12 mouse cellular contexts compared by ENCODE assay signal in the genomic region with DNA sequence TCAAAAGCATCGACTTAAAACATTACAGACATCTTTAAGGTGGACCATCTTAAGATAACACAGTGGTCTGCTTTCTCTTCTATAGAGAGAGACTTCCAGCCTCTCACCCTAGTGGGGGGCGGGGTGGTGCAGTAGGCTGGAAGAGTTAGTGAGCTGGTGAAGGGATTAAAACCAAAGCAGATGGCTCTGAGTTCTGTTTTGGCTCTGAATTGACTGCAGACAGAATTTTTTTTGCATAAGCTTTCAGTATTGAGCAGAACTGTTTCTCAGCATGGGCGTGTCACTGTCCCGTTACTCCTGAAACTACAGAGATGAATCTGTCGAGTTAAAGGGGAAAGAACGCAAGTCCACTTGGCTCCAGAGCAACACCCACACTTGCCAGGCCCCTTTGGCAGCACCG. TPM values are rescaled to one million over a fixed set of nuclear protein-coding genes. Genes with fewer than 3 reads are reported as not detected.
DNase-seq lines count a peak whose midpoint lies in the region.
"Had no signal": no experiment of that assay in that cellular context is flagged by ENCODE, and none has a peak within 500 bp of the region (broad histone marks: within the 10 kb centered on the region; RNA-seq: fewer than 3 reads in every experiment).

No protein-coding gene starts in this region.

- DNase-seq in layer of hippocampus, adult 11-12 months (ENCODE audit: low spot score) = peak; percentile 61
- DNase-seq in layer of hippocampus, postnatal 10 days (ENCODE audit: low spot score in 2 of 2) = no peak
- peak; percentile 87 for DNase-seq in brain, adult 2 months (ENCODE audit: low read depth, low spot score)
- DNase-seq in cerebellum, adult 9-11 months = peak; percentile 70
- peak; percentile 41 to 50 for DNase-seq in layer of hippocampus, postnatal 36 days
- DNase-seq in spleen, adult 18-20 months = no peak
- no peak for DNase-seq in thymus, adult 18-20 months
- DNase-seq: adrenal gland, postnatal 25 days; gastrocnemius, postnatal 36 days; kidney, adult 11 months; kidney, postnatal 25 days; lung, postnatal 4 days had no signal

RNA-seq across cellular contexts. Expression of a gene that starts 4.6 kb away (rescaled TPM):
- total RNA-seq in layer of hippocampus, postnatal 10 days (2021) = 100 to 1,000 TPM; 114 to 115 TPM
- 10 to 100 TPM; 91.3 to 91.5 TPM for total RNA-seq in layer of hippocampus, postnatal 36 days (2021)

Comparison
In these comparisons a context has a peak if more than half of its experiments do, and no peak if none do; other contexts are left out.
1. DNase-seq: peak in layer of hippocampus, adult 11-12 months (single experiment), brain, adult 2 months (single experiment), cerebellum, adult 9-11 months (single experiment) and layer of hippocampus, postnatal 36 days (2 of 2); none in layer of hippocampus, postnatal 10 days (0 of 2), spleen, adult 18-20 months (0 of 2) and thymus, adult 18-20 months (0 of 2).